Mouse (Mus musculus) liver, embryonic 13.5 days (tissue): ENCODE results near the gene Coil. TPM values are rescaled to one million over a fixed set of nuclear protein-coding genes. Genes with fewer than 3 reads are reported as not detected.
A peak's percentile ranks its signal among the peaks of the same experiment; 100 is the strongest.

Experiments
- ATAC-seq: fragments of 200-750 bp; cut with Nextera tagmentation; 2 replicates; pipeline ENCODE4 v1.8.0; 2017; ENCODE audit warnings: low read depth, mild to moderate bottlenecking, moderate number of reproducible peaks, moderate library complexity
- DNase-seq: peaks from one replicate; pipeline ENCODE4 v3.0.0; 2022
- H3K27ac ChIP-seq: fragments of 300-500 bp; sonication (generic); 2 replicates; pipeline ENCODE4 v1.5.1; 2015; ENCODE audit warnings: moderate library complexity, mild to moderate bottlenecking, inconsistent platforms
- H3K27me3 ChIP-seq: fragments of 300-500 bp; sonication (generic); 2 replicates; pipeline ENCODE4 v1.6.1; 2015; ENCODE audit warnings: mild to moderate bottlenecking, inconsistent platforms
- H3K36me3 ChIP-seq: fragments of 300-500 bp; sonication (generic); 2 replicates; pipeline ENCODE4 v1.6.1; 2015; ENCODE audit warnings: mild to moderate bottlenecking, inconsistent platforms
- H3K4me1 ChIP-seq: fragments of 300-500 bp; sonication (generic); replicated peaks from 2 replicates; pipeline ENCODE4 v1.6.1; 2015; ENCODE audit warnings: inconsistent platforms
- H3K4me2 ChIP-seq: fragments of 300-500 bp; sonication (generic); 2 replicates; pipeline ENCODE4 v1.6.1; 2015; ENCODE audit warnings: inconsistent platforms, mild to moderate bottlenecking, moderate library complexity
- H3K4me3 ChIP-seq: fragments of 300-500 bp; sonication (generic); replicated peaks from 2 replicates; pipeline ENCODE4 v1.5.1; 2015; ENCODE audit warnings: mild to moderate bottlenecking, inconsistent platforms
- H3K9ac ChIP-seq: fragments of 300-500 bp; sonication (generic); 2 replicates; pipeline ENCODE4 v1.6.1; 2015; ENCODE audit warnings: mild to moderate bottlenecking, inconsistent platforms
- H3K9me3 ChIP-seq: fragments of 300-500 bp; sonication (generic); replicated peaks from 2 replicates; pipeline ENCODE4 v1.6.1; 2016; ENCODE audit warnings: inconsistent platforms
- WGBS: fragments of 180-500 bp; shearing (Covaris S2); methylation state at CpG from one replicate; pipeline ENCODE4 v1.1.7; 2015; ENCODE audit not compliant: insufficient replicate concordance; 5-methylcytosine and 5-hydroxymethylcytosine counted together
- polyA plus RNA-seq: library from polyadenylated mRNA; unstranded; fragments of >200 nt; fragmentation: Nextera tagmentation; extraction: Ambion mirVana; gene quantifications from 2 replicates; pipeline ENCODE4 v1.2.1, GENCODE M21; 2015

The Coil gene
- polyA plus RNA-seq, 1 experiment from 2014 or later = 5.6 TPM

- Histone ChIP-seq H3K4me2 (no peak overlapping the region), H3K36me3 (peaks cover 5% of the 10 kb centered on the region; the same call in 1 of the 2 replicates), H3K4me3 (no peak overlapping the region), H3K4me1 (peaks cover 26% of the 10 kb centered on the region), H3K27me3 (no peaks in the 10 kb centered on the region), H3K9ac (no peak overlapping the region), H3K9me3 (no peaks in the 10 kb centered on the region), H3K27ac (no peak overlapping the region)
- 72% methylated on average over 8 of the region's 8 CpGs for WGBS
- ATAC-seq = no peak
- no peak for DNase-seq
Observed at GRCm38 (mm10) chr11:88948896-88949295, 21.2 kb upstream of the Coil start.

GRCm38 (mm10) chr11:88949802-88950639 is 20.0 kb upstream of the Coil start:
- H3K27me3 ChIP-seq = no peaks in the 10 kb centered on the region
- ATAC-seq (no peak), DNase-seq (no peak)
- H3K9me3 ChIP-seq = no peaks in the 10 kb centered on the region
- no peaks in the 10 kb centered on the region; the same call in 1 of the 2 replicates for H3K36me3 ChIP-seq
- H3K4me3 ChIP-seq = no peak overlapping the region
- H3K4me1 ChIP-seq = peaks cover 37% of the 10 kb centered on the region
- WGBS = 54% methylated on average over 8 of the region's 8 CpGs
- H3K9ac ChIP-seq = no peak overlapping the region
- H3K4me2 ChIP-seq = 0 out of 2 replicates have a peak overlapping the region, but pooled peaks have one; percentile 14
- H3K27ac ChIP-seq = no peak overlapping the region; the same call in 1 of the 2 replicates

GRCm38 (mm10) chr11:88950640-88951250 is 19.3 kb upstream of the Coil start:
- Histone ChIP-seq H3K4me1 (peaks cover 41% of the 10 kb centered on the region), H3K27ac (no peak overlapping the region), H3K36me3 (no peaks in the 10 kb centered on the region; the same call in 1 of the 2 replicates), H3K4me2 (0 out of 2 replicates have a peak overlapping the region, but pooled peaks have one; percentile 14), H3K9me3 (no peaks in the 10 kb centered on the region), H3K27me3 (no peaks in the 10 kb centered on the region), H3K9ac (no peak overlapping the region), H3K4me3 (no peak overlapping the region)
- 81% methylated on average over 13 of the region's 13 CpGs for WGBS
- ATAC-seq (no peak), DNase-seq (no peak)

- Histone ChIP-seq H3K9ac (no peak overlapping the region), H3K36me3 (no peaks in the 10 kb centered on the region; the same call in 1 of the 2 replicates), H3K27ac (no peak overlapping the region), H3K9me3 (no peaks in the 10 kb centered on the region), H3K4me1 (peaks cover 41% of the 10 kb centered on the region), H3K27me3 (no peaks in the 10 kb centered on the region), H3K4me3 (no peak overlapping the region), H3K4me2 (no peak overlapping the region)
- ATAC-seq = no peak
- 86% methylated on average over 2 of the region's 2 CpGs for WGBS
- DNase-seq = no peak
Observed at GRCm38 (mm10) chr11:88951576-88951975, 18.5 kb upstream of the Coil start.

GRCm38 (mm10) chr11:88952117-88952516 is 17.9 kb upstream of the Coil start:
- WGBS = 76% methylated on average over 5 of the region's 5 CpGs
- Histone ChIP-seq H3K27ac (no peak overlapping the region), H3K4me2 (no peak overlapping the region), H3K36me3 (no peaks in the 10 kb centered on the region; the same call in 1 of the 2 replicates), H3K27me3 (no peaks in the 10 kb centered on the region), H3K9me3 (no peaks in the 10 kb centered on the region), H3K4me3 (no peak overlapping the region), H3K4me1 (peaks cover 41% of the 10 kb centered on the region), H3K9ac (no peak overlapping the region)
- ATAC-seq (no peak), DNase-seq (no peak)

GRCm38 (mm10) chr11:88953582-88953981 is 16.5 kb upstream of the Coil start:
- H3K9me3 ChIP-seq = no peaks in the 10 kb centered on the region
- H3K4me1 ChIP-seq = peaks cover 40% of the 10 kb centered on the region
- DNase-seq (no peak), ATAC-seq (peak; percentile 71)
- H3K27ac ChIP-seq = no peak overlapping the region
- H3K36me3 ChIP-seq = no peaks in the 10 kb centered on the region; the same call in 1 of the 2 replicates
- WGBS = 42% methylated on average over 3 of the region's 3 CpGs
- peak overlapping the region; percentile 70 for H3K4me2 ChIP-seq
- H3K9ac ChIP-seq = 0 out of 2 replicates have a peak overlapping the region, but pooled peaks have one; percentile 4
- H3K27me3 ChIP-seq = no peaks in the 10 kb centered on the region
- H3K4me3 ChIP-seq = no peak overlapping the region

- WGBS = 2% methylated on average over 4 of the region's 4 CpGs
- Histone ChIP-seq H3K9ac (peak overlapping the region; percentile 54), H3K4me2 (peak overlapping the region; percentile 70), H3K27ac (peak overlapping the region; percentile 40), H3K9me3 (no peaks in the 10 kb centered on the region), H3K27me3 (no peaks in the 10 kb centered on the region), H3K4me1 (peaks cover 37% of the 10 kb centered on the region), H3K36me3 (no peaks in the 10 kb centered on the region; the same call in 1 of the 2 replicates), H3K4me3 (peak overlapping the region; percentile 56)
- ATAC-seq = peak; percentile 35; the same call in 1 of the 2 replicates
- no peak for DNase-seq
Observed at GRCm38 (mm10) chr11:88954803-88955202, 15.2 kb upstream of the Coil start.

- peak within 1 kb of the TSS; percentile 40 for H3K27ac ChIP-seq
- H3K9ac ChIP-seq = peak within 1 kb of the TSS; percentile 54
- 6% methylated on average over 34 of the region's 34 CpGs for WGBS
- H3K4me3 ChIP-seq = peak within 1 kb of the TSS; percentile 56
- H3K4me1 ChIP-seq = peaks cover 32% of the 10 kb centered on the region
- peak; percentile 91 for DNase-seq
- H3K9me3 ChIP-seq = no peaks in the 10 kb centered on the region
- H3K36me3 ChIP-seq = no peaks in the 10 kb centered on the region; the same call in 1 of the 2 replicates
- H3K27me3 ChIP-seq = no peaks in the 10 kb centered on the region
- peak; percentile 92 for ATAC-seq
- peak within 1 kb of the TSS; percentile 70 for H3K4me2 ChIP-seq
Observed at GRCm38 (mm10) chr11:88955217-88955969, 14.7 kb upstream of the Coil start, which contains the start of gene Scpep1. Scpep1 (minus strand) TSS chr11:88955465.

GRCm38 (mm10) chr11:88958851-88959250 is 11.2 kb upstream of the Coil start:
- ATAC-seq = no peak
- Histone ChIP-seq H3K4me1 (peaks cover 15% of the 10 kb centered on the region), H3K9me3 (no peaks in the 10 kb centered on the region), H3K4me2 (no peak overlapping the region), H3K27me3 (no peaks in the 10 kb centered on the region), H3K9ac (no peak overlapping the region), H3K27ac (no peak overlapping the region), H3K4me3 (no peak overlapping the region), H3K36me3 (no peaks in the 10 kb centered on the region)
- no peak for DNase-seq
- WGBS = 59% methylated on average over 3 of the region's 3 CpGs

GRCm38 (mm10) chr11:88966881-88967361 is 3.1 kb upstream of the Coil start, which contains the start of gene Elobl:
Elobl (minus strand) TSS chr11:88966931.
- Histone ChIP-seq H3K4me1 (no peaks in the 10 kb centered on the region), H3K27ac (no peak within 1 kb of the TSS), H3K4me3 (no peak within 1 kb of the TSS), H3K27me3 (no peaks in the 10 kb centered on the region), H3K9me3 (no peaks in the 10 kb centered on the region), H3K9ac (no peak within 1 kb of the TSS), H3K4me2 (no peak within 1 kb of the TSS), H3K36me3 (no peaks in the 10 kb centered on the region)
- no peak for ATAC-seq
- WGBS = 75% methylated on average over 2 of the region's 3 CpGs
- DNase-seq = no peak
